Mouse (Mus musculus) C2C12 (cell line): Measurements from ENCODE around the gene Trmt2b.

Experiments used
- CEBPB ChIP-seq: IDR thresholded peaks from one replicate; pipeline ENCODE4 v1.6.1; 2011; ENCODE audit warnings: low read depth, mild to moderate bottlenecking, control low read depth, moderate library complexity
- CTCF ChIP-seq: IDR thresholded peaks from one replicate; pipeline ENCODE4 v1.5.1; 2011; ENCODE audit not compliant: control insufficient read depth, insufficient read depth, insufficient read length
- MAX ChIP-seq: IDR thresholded peaks from one replicate; pipeline ENCODE4 v1.6.1; 2011; ENCODE audit warnings: mild to moderate bottlenecking, control low read depth
- USF1 ChIP-seq: IDR thresholded peaks from one replicate; pipeline ENCODE4 v1.6.1; 2011; ENCODE audit warnings: low read depth, mild to moderate bottlenecking, control low read depth, moderate library complexity

- TF ChIP-seq USF1 (no peak), CTCF (no peak), CEBPB (no peak), MAX (no peak)
Observed at GRCm38 (mm10) chrX:134287305-134287704, 10.5 kb upstream of the Trmt2b start.
